9 mouse cellular contexts compared by ENCODE assay signal in the genomic region with DNA sequence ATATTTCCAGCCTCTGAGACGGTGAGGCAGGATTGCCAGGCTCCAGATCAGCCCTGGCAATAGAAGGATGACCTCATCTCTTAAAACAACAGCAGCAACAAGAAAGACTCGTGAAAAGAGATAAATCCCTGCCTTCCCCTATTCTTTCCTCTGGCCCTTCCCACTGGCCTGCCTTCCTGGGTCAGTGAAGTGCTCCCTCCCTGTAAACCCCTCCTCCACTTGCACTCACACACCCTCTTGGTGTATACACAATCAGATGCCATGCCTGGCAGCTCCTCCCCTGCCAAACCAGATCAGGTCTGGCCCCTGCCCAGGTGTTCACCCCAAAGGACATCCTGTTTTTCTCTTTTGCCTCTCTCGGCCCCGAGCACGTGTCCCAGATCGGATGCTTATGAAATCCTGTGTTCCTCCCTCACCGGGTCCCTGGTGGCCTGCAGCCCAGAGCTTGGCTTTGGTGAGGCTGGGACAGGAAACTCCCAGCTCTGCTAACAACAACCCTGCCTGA. TPM values are rescaled to one million over a fixed set of nuclear protein-coding genes. Genes with fewer than 3 reads are reported as not detected.
DNase-seq lines count a peak whose midpoint lies in the region; ATAC-seq lines count a peak whose summit lies in the region.
"Had no signal": no experiment of that assay in that cellular context is flagged by ENCODE, and none has a peak within 500 bp of the region (broad histone marks: within the 10 kb centered on the region; RNA-seq: fewer than 3 reads in every experiment).

No protein-coding gene starts in this region.

- H3K9me3 ChIP-seq in liver, embryonic 16.5 days (replicated peaks; ENCODE audit: control insufficient read depth, low read length): 0 out of 2 replicates have a peak, but pooled peaks cover 2% of the 10 kb centered on the region
- H3K9me3 ChIP-seq in liver, embryonic 12.5 days (replicated peaks): 0 out of 2 replicates have a peak, but pooled peaks cover 4% of the 10 kb centered on the region
- H3K9me3 ChIP-seq in midbrain, embryonic 16.5 days (replicated peaks; ENCODE audit: control insufficient read depth, low read length, poor library complexity, severe bottlenecking): no peaks in the 10 kb centered on the region
- H3K9me3 ChIP-seq: embryonic facial prominence, embryonic 12.5 days had no signal

- peak; percentile 36 for ATAC-seq in liver, embryonic 16.5 days (ENCODE audit: low read depth)
- ATAC-seq in liver, embryonic 12.5 days: no peak
- no peak for ATAC-seq in midbrain, embryonic 16.5 days

- DNase-seq in heart, adult 11 months: peak; percentile 100
- DNase-seq in kidney, adult 9 months: peak; percentile 82
- peak; percentile 33 for DNase-seq in ovary, postnatal 10 days (ENCODE audit: low spot score)
- DNase-seq in right cerebral cortex, postnatal 36 days (ENCODE audit: low spot score in 2 of 2): no peak
- no peak for DNase-seq in cerebellum, postnatal 10 days

- H3K4me1 ChIP-seq in liver, embryonic 16.5 days (ENCODE audit: control insufficient read depth, low read depth, low read length): peaks cover 9% of the 10 kb centered on the region
- peaks cover 12% of the 10 kb centered on the region for H3K4me1 ChIP-seq in liver, embryonic 12.5 days
- H3K4me1 ChIP-seq in midbrain, embryonic 16.5 days (ENCODE audit: control insufficient read depth, insufficient read depth, low read length): 0 out of 2 replicates have a peak, but pooled peaks cover 2% of the 10 kb centered on the region
- H3K4me1 ChIP-seq: embryonic facial prominence, embryonic 12.5 days had no signal

- H3K4me2 ChIP-seq in liver, embryonic 16.5 days (ENCODE audit: low read depth, low read length): no peak overlapping the region
- no peak overlapping the region for H3K4me2 ChIP-seq in liver, embryonic 12.5 days
- no peak overlapping the region for H3K4me2 ChIP-seq in midbrain, embryonic 16.5 days (ENCODE audit: low read length)
- H3K4me2 ChIP-seq: embryonic facial prominence, embryonic 12.5 days had no signal

- H3K27ac ChIP-seq in liver, embryonic 16.5 days (ENCODE audit: low read length): no peak overlapping the region
- H3K27ac ChIP-seq in liver, embryonic 12.5 days: no peak overlapping the region
- H3K27ac ChIP-seq in midbrain, embryonic 16.5 days (ENCODE audit: low read length): no peak overlapping the region
- H3K27ac ChIP-seq: embryonic facial prominence, embryonic 12.5 days had no signal

- no peaks in the 10 kb centered on the region for H3K27me3 ChIP-seq in liver, embryonic 16.5 days (ENCODE audit: control insufficient read depth, insufficient read depth, low read depth, low read length)
- no peaks in the 10 kb centered on the region for H3K27me3 ChIP-seq in liver, embryonic 12.5 days (replicated peaks)
- H3K27me3 ChIP-seq in midbrain, embryonic 16.5 days (ENCODE audit: control insufficient read depth, insufficient read depth, low read depth, low read length): no peaks in the 10 kb centered on the region
- H3K27me3 ChIP-seq: embryonic facial prominence, embryonic 12.5 days had no signal

- H3K36me3 ChIP-seq in liver, embryonic 16.5 days (ENCODE audit: control insufficient read depth, insufficient read depth): no peaks in the 10 kb centered on the region
- H3K36me3 ChIP-seq in liver, embryonic 12.5 days: no peaks in the 10 kb centered on the region
- no peaks in the 10 kb centered on the region for H3K36me3 ChIP-seq in midbrain, embryonic 16.5 days (ENCODE audit: control insufficient read depth, insufficient read depth, low read length)
- H3K36me3 ChIP-seq: embryonic facial prominence, embryonic 12.5 days had no signal

- WGBS in liver, embryonic 16.5 days (ENCODE audit: insufficient replicate concordance): 18% methylated on average over 7 of the region's 7 CpGs
- 30% methylated on average over 7 of the region's 7 CpGs for WGBS in liver, embryonic 12.5 days (ENCODE audit: insufficient replicate concordance)
- 61% methylated on average over 7 of the region's 7 CpGs for WGBS in midbrain, embryonic 16.5 days

- H3K9ac ChIP-seq in liver, embryonic 16.5 days (ENCODE audit: low read depth, low read length): no peak overlapping the region
- no peak overlapping the region for H3K9ac ChIP-seq in liver, embryonic 12.5 days
- no peak overlapping the region for H3K9ac ChIP-seq in midbrain, embryonic 16.5 days (ENCODE audit: low read depth, low read length)
- H3K9ac ChIP-seq: embryonic facial prominence, embryonic 12.5 days had no signal

- H3K4me3 ChIP-seq in liver, embryonic 16.5 days (ENCODE audit: low read depth, low read length): no peak overlapping the region
- no peak overlapping the region for H3K4me3 ChIP-seq in liver, embryonic 12.5 days
- no peak overlapping the region for H3K4me3 ChIP-seq in midbrain, embryonic 16.5 days (ENCODE audit: low read depth, low read length)
- H3K4me3 ChIP-seq: embryonic facial prominence, embryonic 12.5 days had no signal

RNA-seq across cellular contexts. Expression of gene Nrsn2, which starts 16.1 kb away (rescaled TPM):
- not detected in 2 replicates for polyA plus RNA-seq in liver, embryonic 16.5 days (2015; fragmentation: Nextera tagmentation; extraction: Ambion mirVana)
- 0.08 TPM in 1 of 2 replicates, not detected in the other for polyA plus RNA-seq in liver, embryonic 12.5 days (2016; fragmentation: Nextera tagmentation; extraction: Ambion mirVana)
- 50.8 and 64.8 TPM in 2 replicates for polyA plus RNA-seq in midbrain, embryonic 16.5 days (2015; fragmentation: Nextera tagmentation; extraction: Ambion mirVana)

RNA-seq across cellular contexts. Expression of gene Trib3, which starts 16.5 kb away (rescaled TPM):
- polyA plus RNA-seq in liver, embryonic 16.5 days (2015; fragmentation: Nextera tagmentation; extraction: Ambion mirVana): 6.5 and 6.8 TPM in 2 replicates
- 6.1 and 7.2 TPM in 2 replicates for polyA plus RNA-seq in liver, embryonic 12.5 days (2016; fragmentation: Nextera tagmentation; extraction: Ambion mirVana)
- 1.9 and 2.4 TPM in 2 replicates for polyA plus RNA-seq in midbrain, embryonic 16.5 days (2015; fragmentation: Nextera tagmentation; extraction: Ambion mirVana)

RNA-seq across cellular contexts. Expression of gene Rbck1, which starts 27.9 kb away (rescaled TPM):
- 37.7 and 40.2 TPM in 2 replicates for polyA plus RNA-seq in liver, embryonic 16.5 days (2015; fragmentation: Nextera tagmentation; extraction: Ambion mirVana)
- 67.4 and 69.6 TPM in 2 replicates for polyA plus RNA-seq in liver, embryonic 12.5 days (2016; fragmentation: Nextera tagmentation; extraction: Ambion mirVana)
- 101 and 104 TPM in 2 replicates for polyA plus RNA-seq in midbrain, embryonic 16.5 days (2015; fragmentation: Nextera tagmentation; extraction: Ambion mirVana)

RNA-seq across cellular contexts. Expression of gene Sox12, which starts 37.5 kb away (rescaled TPM):
- polyA plus RNA-seq in liver, embryonic 16.5 days (2015; fragmentation: Nextera tagmentation; extraction: Ambion mirVana): 0.77 and 0.99 TPM in 2 replicates
- 3.5 and 3.7 TPM in 2 replicates for polyA plus RNA-seq in liver, embryonic 12.5 days (2016; fragmentation: Nextera tagmentation; extraction: Ambion mirVana)
- polyA plus RNA-seq in midbrain, embryonic 16.5 days (2015; fragmentation: Nextera tagmentation; extraction: Ambion mirVana): 12.1 and 14.0 TPM in 2 replicates

RNA-seq across cellular contexts. Expression of gene Zcchc3, which starts 54.5 kb away (rescaled TPM):
- 6.4 and 6.7 TPM in 2 replicates for polyA plus RNA-seq in liver, embryonic 16.5 days (2015; fragmentation: Nextera tagmentation; extraction: Ambion mirVana)
- 29.4 and 29.7 TPM in 2 replicates for polyA plus RNA-seq in liver, embryonic 12.5 days (2016; fragmentation: Nextera tagmentation; extraction: Ambion mirVana)
- polyA plus RNA-seq in midbrain, embryonic 16.5 days (2015; fragmentation: Nextera tagmentation; extraction: Ambion mirVana): 12.6 and 14.7 TPM in 2 replicates

Comparison
In these comparisons a context has a peak if more than half of its experiments do, and no peak if none do; other contexts are left out.
1. DNase-seq: peak in heart, adult 11 months (single experiment), kidney, adult 9 months (single experiment) and ovary, postnatal 10 days (single experiment); none in right cerebral cortex, postnatal 36 days (0 of 2) and cerebellum, postnatal 10 days (0 of 2).
2. RNA of gene Nrsn2, which starts 16.1 kb away (polyA plus RNA-seq): 50.8 to 64.8 TPM in midbrain, embryonic 16.5 days; 0.08 TPM in liver, embryonic 12.5 days and not detected in liver, embryonic 16.5 days; every median in the first group is over 10 times any median in the second.